Mouse (Mus musculus): ENCODE data around the gene Chrna5.

The Chrna5 gene

GRCm38 (mm10) chr9:55023902-55024583 is 43.4 kb downstream of the Chrna5 start:
- peak; percentile 59 for DNase-seq (ENCODE audit: inconsistent ontology term)

DNA sequence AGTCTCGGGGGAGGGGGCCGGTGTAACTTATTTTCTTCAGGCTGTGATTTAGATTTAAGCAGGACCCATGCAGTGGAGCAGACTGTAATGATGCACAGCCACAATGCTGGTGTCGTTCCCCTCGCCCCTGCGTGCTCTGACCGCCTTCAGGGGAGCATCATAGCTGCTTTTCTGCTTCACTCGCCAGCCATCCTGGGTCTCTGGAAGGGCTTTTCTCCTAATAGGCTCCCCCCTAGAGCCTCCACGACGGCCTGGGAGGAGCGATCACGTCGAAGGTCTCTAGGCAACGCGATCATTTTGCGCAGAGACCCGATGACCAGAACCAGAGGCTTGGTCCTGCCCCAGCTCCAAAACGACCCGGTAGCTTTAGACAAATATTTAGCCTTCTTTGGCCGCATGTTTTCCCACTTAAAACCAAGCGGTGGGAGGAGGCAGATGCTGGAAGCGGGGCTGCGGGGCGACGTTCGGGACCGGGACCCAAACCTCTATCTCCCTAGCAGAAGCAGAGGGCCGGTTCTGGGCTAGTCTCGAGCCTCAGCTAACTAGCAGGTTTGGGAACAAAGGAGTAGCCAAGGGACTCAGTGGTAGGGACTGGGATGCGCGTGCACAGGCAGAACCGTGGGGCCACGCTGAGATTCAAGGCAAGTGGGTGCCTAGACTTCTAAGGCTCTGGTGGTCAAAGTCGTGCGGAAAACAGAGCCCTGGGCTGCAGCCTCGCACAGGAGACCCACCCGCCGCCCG is 45.0 kb downstream of the Chrna5 start:
- no peak for DNase-seq (ENCODE audit: inconsistent ontology term)

GRCm38 (mm10) chr9:55026275-55026663 is 45.6 kb downstream of the Chrna5 start, which contains the start of gene Chrna3:
Chrna3 (minus strand) TSS chr9:55026562.
- DNase-seq (ENCODE audit: inconsistent ontology term): peak; percentile 59

GRCm38 (mm10) chr9:55031435-55032167 is 50.9 kb downstream of the Chrna5 start:
- DNase-seq (ENCODE audit: inconsistent ontology term): peak; percentile 67

DNA sequence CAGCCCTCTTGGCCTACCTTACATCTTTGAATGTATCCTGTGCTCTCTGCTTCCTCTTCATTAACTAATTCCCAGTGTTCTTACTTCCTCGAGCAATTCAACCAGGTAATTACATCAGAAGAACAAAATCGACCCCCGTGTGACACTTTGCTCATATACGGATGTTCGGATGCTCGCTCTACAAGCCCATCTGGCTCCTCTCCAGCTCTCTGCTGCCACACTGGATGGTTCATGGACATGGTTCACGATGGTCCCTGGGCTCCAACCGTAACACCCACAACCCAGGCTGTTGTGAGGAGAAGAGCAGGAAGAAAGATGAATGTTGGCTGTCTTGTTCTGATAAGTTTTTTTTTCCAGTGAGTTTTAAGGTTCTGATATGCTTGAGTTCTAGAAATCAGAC is 58.3 kb downstream of the Chrna5 start:
- DNase-seq (ENCODE audit: inconsistent ontology term): no peak

GRCm38 (mm10) chr9:55039983-55040382 is 59.3 kb downstream of the Chrna5 start:
- DNase-seq (ENCODE audit: inconsistent ontology term): no peak

DNA sequence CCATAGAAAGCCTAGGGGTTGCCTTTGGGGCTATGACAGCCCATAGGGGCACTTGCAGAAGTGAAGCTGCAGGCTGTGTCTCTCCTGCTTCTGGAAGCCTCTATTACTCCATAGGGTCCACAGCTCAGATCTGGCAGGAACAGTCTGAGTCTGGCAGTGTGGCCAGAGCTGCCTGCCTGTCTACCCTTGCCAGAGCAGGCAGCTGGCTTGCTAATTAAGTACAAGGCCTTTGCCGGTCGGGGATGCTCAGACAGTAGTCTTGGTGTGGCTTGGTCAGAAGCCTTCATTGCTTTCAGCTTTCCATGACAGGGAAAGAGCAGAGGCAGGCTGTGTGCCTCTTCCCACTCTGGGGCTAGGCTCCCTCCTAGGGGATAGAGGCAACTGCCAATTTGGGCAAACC is 60.7 kb downstream of the Chrna5 start:
- DNase-seq (ENCODE audit: inconsistent ontology term): no peak

DNA sequence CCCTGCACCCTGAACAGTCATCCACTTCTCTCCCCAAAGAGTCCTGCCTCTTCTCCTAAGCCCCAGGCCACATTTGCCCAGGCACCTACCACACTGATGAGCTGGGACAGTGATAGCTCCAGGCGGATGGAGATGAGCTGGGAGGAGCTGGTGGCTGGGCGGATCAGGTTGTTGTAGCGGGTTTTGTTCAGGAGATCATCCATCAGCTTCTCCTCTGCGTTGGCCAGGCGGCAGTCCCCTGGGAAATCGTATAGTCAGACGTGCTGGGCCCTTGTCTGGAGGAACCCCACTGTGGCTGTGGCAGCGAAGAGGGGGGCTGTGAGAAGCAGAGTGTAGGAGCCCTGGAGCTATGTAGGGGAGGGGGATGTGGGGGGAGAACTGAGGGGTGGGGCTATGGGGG is 63.0 kb downstream of the Chrna5 start:
- no peak for DNase-seq (ENCODE audit: inconsistent ontology term)

- DNase-seq (ENCODE audit: inconsistent ontology term): no peak
Observed at GRCm38 (mm10) chr9:55045001-55045400, 64.3 kb downstream of the Chrna5 start.

GRCm38 (mm10) chr9:55046764-55047163 is 66.1 kb downstream of the Chrna5 start:
- DNase-seq (ENCODE audit: inconsistent ontology term): peak; percentile 41

DNA sequence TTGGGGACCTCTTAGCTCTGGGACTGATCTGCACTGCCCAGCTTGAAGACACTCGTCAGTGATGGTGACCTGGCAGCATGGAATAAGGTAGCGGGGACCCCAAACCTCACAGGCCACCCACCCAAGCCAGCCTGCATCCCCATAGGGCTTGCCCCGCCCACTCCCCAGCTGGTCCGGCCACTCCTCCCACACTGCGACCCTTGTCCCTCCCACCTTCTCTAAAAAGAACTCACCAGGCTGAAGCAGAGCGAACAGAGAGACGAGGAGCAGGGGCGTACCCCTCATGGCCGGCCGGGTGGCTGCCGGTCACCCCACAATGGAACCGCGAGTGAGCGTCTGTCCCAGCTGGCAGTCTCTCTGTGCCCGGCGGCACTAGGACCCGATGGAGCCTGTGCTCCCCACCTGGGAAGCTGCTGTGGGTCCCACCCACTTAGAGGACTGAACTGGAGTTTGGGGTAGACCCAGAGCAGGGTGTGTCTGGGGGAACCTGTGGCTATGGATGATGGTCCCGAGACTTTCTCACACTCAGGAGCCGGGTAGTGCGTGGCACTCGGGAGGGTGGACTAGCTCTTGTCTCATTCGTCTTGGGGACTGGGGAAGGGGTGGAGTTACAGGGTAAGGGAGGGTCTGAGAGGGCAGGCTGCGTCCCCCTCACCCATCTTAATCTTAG is 67.7 kb downstream of the Chrna5 start, which contains the start of gene Chrnb4:
TSS of gene Chrnb4 (minus strand) at position 569 of the 670 bp plus-strand sequence.
- DNase-seq (ENCODE audit: inconsistent ontology term): peak; percentile 47

DNA sequence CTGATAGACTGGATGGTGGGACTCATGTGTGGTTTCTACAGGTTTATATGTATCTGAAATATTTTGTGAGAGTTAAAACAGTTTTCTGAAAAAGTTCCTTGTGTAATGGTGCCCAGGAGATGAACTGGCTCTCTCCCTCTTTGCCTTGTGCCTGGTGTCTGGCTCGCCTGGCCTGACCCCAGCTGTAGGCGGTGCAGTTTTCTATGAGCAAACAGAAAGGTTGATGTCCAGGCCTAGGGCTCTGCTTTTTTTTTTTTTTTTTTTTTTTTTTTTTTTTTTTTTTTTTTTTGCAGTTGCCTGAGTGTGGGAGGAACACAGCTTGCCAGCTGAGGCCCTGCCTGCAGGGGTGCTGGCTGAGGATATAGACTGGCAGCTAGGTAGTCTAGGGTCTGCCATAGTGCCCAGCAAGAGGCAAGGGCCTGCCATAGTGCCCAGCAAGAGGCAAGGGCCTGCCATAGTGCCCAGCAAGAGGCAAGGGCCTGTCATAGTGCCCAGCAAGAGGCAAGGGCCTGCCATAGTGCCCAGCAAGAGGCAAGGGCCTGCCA is 74.8 kb downstream of the Chrna5 start:
- DNase-seq (ENCODE audit: inconsistent ontology term): no peak
